Mouse (Mus musculus): ENCODE results near the gene Krtap28-10.

Krtap28-10 gene

DNA sequence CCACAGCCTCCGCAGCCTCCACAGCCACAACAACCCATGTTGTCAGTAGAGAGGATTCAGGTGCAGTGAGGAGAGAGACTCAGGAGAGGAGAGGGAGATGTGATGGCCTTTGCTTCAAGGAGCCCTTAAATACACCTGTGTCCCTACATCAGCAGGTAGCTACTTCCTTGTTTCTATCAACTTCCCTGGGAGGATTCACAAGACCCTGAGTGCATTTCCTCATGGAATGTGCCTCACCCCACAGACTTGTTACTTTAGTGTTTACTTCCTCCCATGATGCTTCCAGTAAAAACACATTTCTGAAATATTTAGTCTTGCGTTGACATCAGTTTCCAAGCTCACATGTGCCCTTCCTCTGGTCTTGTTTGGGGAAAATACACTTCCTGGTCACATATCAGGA lies at the start of gene Krtap28-10:
Gene Krtap28-10 (minus strand): TSS at position 101 of the 400 bp plus-strand sequence.
- CTCF ChIA-PET: no interaction called here
- POLR2A ChIA-PET: no interaction called here

DNA sequence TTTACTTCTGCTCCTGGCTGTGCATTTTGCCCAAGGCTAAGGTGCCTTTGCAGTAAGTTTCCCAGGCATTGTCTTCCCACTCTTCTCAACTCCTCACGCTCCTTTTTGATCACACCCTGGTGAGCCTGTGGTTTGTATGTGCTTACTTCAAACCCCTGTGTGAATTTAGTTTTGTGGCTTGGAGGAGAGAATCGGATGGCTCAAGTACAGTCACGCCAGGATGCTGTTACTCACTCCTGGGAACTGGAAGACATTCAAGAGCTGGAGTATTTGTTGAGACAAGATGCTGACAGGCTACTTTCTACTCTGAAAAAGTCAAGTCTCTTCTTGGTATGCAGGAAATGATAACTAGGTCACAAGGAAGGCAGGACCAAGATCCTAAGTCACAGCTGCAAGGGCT lies 49.0 kb upstream of the Krtap28-10 start:
- CTCF ChIA-PET: interaction anchor here in 1 of 4 experiments (0.6 kb wide), 1 partner anchor 637 kb away, joined by 3 read pairs; no protein-coding TSS in a partner anchor
- POLR2A ChIA-PET: interaction anchor here in 2 of 4 experiments (0.5 to 0.6 kb wide), 2 partner anchors 22 to 401 kb away, joined by 3 to 6 read pairs; no protein-coding TSS in a partner anchor

DNA sequence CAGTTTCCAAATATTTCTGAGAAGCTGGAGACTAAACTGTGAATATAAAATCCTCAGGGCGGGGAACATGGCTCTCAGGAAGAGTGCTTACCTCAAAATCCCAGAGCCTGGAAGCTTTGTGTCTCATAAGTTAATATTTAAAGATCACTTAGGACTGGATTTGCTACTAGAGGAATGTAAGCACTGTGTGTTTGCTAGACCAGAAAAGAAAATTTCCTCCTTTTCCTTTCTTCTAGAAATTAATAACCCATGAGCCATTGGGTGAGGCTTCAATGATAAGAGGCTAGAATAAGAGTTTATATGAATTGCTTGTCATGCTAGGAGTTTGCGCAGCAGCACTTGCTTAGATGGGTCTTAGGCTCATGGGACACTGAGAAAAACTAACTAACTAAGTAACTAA lies 42.5 kb upstream of the Krtap28-10 start:
- CTCF ChIA-PET: no interaction called here
- POLR2A ChIA-PET: no interaction called here

DNA sequence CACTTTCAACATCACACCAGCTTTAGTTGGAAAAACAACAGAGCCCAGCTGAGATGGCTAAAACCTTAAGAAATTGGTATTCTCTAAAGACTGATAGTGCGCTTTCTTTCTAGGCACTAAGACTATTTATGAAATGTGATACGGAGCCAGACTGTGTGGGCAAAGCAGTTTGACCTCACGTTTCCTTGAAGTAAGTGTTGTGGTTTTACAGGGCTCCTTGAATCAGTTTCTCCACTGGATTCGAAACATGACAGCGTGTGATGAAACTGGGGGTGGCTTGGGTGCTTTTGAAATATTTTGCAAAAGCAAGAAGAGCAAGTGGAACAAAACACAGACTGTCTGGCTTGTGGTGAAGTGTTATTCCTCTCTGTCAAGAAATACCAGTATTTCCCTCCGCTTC lies 34.7 kb upstream of the Krtap28-10 start:
- ChIA-PET POLR2A (no interaction called here), CTCF (interaction anchor here in 1 of 4 experiments (1.7 kb wide), 1 partner anchor 12 kb away, joined by 12 read pairs; no protein-coding TSS in a partner anchor)

DNA sequence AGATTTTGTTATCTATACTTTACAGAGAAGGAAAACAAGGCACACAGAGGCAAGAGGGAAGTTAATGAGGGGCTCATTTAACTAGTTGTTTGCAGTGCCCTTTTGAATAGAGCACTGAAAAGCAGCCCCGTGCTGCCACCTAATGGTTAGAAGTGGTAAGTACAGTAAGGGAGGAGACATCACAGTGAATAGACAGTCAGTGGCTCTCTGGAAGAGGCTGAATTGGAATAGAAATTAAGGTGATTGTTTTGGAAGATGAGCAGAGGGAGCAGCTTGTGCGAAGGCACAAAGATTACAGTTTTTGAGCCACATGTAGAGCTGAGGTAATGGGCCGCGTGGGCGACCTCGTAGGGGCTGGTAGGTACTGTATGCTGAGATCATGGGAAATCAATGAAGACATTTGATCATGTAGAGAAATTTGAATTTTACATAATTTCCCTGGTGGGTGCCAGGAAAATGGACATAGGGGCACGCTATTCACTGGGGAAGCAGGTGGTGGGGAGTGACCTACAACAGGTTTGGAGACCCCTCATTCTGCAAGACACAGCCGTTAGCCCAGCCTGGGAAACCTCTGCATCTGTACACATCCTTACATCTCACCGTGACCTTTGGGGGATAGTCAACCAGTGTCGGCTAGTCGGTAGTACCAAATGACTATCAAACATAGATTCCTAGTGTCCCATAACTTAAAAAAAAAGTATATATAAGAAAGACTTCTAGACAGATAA lies 34.1 kb upstream of the Krtap28-10 start:
- ChIA-PET CTCF (interaction anchor here (0.6 to 1.9 kb wide), 16 partner anchors 9 to 435 kb away, joined by 3 to 12 read pairs (median 4); partner anchors contain the start of gene A030005K14Rik (in 1 of the 4)), POLR2A (interaction anchor here in 1 of 4 experiments (0.5 kb wide), 1 partner anchor 101 kb away, joined by 10 read pairs; no protein-coding TSS in a partner anchor)

DNA sequence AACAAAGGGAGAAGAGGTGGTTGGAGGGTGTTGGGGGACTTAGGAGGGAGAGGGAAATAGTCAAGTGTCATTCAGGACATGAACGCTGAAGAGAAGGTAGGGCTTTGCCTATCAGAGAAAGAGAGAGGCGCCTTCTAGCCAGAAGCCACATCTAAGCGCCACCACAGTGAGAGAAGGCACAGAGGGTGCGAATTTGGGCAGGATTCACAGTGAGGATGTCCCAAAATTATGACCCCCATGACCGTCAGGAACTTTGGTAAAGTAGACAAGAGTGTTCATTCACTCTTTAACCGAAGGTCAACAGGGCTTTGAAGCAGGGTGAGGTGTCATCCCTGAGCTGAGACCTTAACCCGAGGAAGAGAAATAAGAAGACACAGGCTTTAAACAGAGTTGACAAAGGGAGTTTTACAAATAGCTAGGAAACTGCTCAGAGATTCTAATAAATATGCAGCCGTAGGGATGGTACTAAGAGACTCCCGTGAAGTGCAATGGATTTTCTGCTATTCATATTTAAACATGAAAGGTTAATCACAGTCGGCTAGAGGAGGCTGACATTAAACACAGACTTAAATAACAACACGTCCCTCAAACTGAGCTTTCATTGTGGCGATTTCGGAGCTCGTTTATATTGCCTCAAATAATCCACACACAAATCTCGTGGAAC lies 33.4 kb upstream of the Krtap28-10 start:
- ChIA-PET POLR2A (interaction anchor here in 1 of 4 experiments (0.5 kb wide), 1 partner anchor 102 kb away, joined by 10 read pairs; no protein-coding TSS in a partner anchor), CTCF (interaction anchor here (0.6 to 1.9 kb wide), 16 partner anchors 10 to 434 kb away, joined by 3 to 12 read pairs (median 4); partner anchors contain the start of gene A030005K14Rik (in 1 of the 4))

DNA sequence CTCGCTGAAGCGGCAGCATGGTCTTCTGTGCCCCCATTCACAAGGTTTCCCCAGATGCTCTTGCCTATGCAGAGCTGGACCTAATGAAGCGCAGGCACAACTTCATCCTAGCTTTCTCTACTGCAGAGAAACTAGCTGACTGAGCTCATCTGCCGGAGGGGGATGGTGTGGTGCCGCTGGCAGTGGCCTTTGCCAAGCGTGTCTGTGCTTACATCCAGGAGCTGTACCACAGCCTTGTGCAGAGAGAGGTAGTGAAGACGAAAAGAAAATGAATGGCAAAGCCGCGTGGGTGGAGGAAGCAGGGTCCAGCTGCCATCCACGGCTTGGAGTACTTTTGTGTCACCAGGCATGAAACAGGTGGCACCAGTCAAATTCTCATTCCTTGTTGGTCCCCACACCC lies 24.9 kb upstream of the Krtap28-10 start:
- ChIA-PET POLR2A (no interaction called here), CTCF (interaction anchor here in 1 of 4 experiments (0.8 kb wide), 1 partner anchor 275 kb away, joined by 3 read pairs; no protein-coding TSS in a partner anchor)

DNA sequence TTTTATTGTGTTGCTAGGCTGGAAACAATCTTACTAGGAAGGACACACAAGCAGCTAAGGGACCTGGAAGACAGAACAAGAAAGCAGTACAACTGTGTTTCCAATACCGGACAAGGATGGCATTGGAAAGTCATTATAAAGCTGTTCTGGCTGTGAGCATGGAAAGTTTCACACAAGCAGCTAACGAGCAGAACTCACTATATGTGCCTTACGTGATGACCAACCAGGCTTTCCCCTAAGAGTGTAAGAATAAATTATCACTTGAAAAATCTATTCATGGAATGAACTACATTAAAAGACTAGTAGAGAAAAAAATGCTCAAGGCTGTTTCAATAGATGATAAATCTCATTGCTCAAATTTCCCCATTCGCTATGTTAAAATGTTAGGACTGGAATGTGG lies 24.3 kb upstream of the Krtap28-10 start:
- POLR2A ChIA-PET: no interaction called here

DNA sequence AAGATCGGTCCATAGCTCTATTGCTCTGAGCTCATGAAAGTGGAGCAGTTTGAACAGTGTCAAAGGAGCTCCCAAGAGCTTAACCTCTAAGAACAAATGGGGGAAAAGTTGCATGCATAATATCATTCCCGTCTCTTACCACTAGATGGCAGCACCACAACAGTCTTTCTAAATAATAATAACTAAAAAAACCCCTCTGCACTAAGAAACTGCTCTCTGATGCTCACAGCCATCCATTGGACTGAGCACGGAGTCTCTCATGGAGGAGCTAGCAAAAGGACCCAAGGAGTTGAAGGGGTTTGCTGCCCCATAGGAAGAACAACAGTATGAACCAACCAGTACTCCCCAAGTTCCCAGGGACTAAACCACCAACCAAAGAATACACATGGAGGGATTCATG lies 22.6 kb upstream of the Krtap28-10 start:
- CTCF ChIA-PET: interaction anchor here in 3 of 4 experiments (0.6 to 2.4 kb wide), 25 partner anchors 9 to 630 kb away, joined by 3 to 12 read pairs (median 3); partner anchors contain the start of gene Slc19a3 (in 1 of the 3)
- POLR2A ChIA-PET: interaction anchor here in 2 of 4 experiments (0.6 to 1.1 kb wide), 3 partner anchors 28 to 338 kb away, joined by 3 read pairs; no protein-coding TSS in a partner anchor

More for the DNA sequence above, 24.3 kb upstream of the Krtap28-10 start:
- CTCF ChIA-PET: interaction anchor here in 1 of 4 experiments (2.4 kb wide), 1 partner anchor 10 kb away, joined by 12 read pairs; no protein-coding TSS in a partner anchor

DNA sequence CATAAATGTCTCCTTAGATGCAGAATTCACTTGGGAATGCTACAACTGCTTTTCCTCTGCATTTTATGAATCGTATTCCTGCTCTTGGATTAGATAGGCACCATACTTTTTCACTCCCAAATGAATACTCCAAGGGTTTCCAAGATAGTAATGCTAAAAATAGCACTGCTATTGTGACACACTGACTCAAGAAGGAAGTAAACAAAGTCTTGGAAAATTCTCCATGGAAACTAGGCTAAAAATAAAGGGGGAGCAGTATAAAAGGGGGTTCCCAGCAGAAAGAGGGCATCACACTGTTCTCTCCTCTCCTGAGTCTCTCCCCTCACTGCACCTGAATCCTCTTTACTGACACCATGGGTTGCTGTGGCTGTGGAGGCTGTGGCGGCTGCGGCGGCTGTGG lies 18.4 kb upstream of the Krtap28-10 start, which contains the start of gene Krtap28-13:
Gene Krtap28-13 (plus strand): TSS at position 288 of the 400 bp plus-strand sequence.
- ChIA-PET POLR2A (no interaction called here), CTCF (no interaction called here)

DNA sequence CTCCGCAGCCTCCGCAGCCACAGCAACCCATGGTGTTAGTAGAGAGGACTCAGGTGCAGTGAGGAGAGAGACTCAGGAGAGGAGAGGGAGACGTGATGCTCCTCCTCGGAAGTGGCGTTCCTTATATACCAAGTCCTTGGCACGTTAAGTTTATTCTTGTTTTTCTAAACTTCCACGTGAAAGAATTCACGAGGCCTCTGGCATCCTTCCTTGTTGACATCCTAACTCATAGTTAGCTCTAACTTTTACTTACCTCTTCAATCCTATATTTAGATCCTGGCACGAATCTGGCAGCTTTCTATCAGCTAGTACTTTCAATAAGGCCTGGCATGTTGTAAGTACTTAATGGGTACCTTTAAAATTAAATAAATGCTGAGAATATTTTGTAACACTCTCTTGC lies 17.0 kb upstream of the Krtap28-10 start, which contains the start of gene A030005K14Rik:
Gene A030005K14Rik (minus strand): TSS at position 101 of the 400 bp plus-strand sequence.
- POLR2A ChIA-PET: no interaction called here
- CTCF ChIA-PET: interaction anchor here in 1 of 4 experiments (1.1 kb wide), 1 partner anchor 17 kb away, joined by 3 read pairs; no protein-coding TSS in a partner anchor

DNA sequence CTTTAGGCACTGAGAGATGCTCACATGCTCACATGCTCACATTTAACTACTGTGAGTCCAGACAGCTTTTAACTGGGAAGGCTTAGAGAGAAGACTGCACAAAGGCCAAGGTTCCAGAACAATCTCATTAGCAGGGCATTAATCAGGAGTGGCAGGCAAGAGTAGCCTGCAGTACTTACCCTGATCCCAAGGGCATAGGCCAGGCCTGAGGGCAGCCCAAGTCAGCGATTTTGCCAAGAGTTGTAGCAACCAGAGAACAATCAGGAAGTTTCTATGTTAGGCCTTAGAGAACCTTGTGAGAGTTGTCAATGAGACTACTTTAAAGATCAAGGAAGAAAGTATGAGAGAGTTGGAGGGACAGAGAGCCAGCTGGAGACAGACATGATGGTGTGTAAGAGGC lies 16.2 kb upstream of the Krtap28-10 start:
- CTCF ChIA-PET: interaction anchor here in 1 of 4 experiments (1.1 kb wide), 1 partner anchor 18 kb away, joined by 3 read pairs; no protein-coding TSS in a partner anchor
- POLR2A ChIA-PET: no interaction called here

DNA sequence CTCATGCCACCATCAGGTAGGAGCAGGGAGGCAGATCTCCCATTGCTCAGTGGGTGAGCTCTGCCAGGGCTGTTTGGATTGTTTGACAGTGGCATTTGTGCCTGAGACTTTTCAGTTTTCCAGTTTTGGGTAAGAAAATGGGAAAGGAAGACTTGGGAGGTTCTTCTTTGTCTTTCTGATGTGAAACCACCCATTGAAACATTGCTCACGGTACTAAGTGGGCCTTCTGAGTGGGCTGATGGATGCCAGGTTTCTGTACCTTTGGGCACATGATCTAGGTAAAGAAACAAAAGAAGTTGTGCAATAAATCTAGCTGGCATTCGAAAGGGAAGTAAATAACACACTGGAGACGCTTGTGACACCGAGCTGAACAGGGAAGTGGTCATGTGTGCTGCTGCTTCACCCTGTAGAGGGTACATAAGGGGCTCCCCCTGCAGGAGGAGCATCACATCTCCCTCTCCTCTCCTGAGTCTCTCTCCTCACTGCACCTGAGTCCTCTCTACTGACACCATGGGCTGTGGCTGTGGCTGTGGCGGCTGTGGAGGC lies 2.7 kb upstream of the Krtap28-10 start, which contains the start of gene Gm47969:
Gene Gm47969 (plus strand): TSS at position 51 of the 546 bp plus-strand sequence.
- CTCF ChIA-PET: no interaction called here
- POLR2A ChIA-PET: interaction anchor here in 1 of 4 experiments (1.2 kb wide), 1 partner anchor 11 kb away, joined by 3 read pairs; no protein-coding TSS in a partner anchor

DNA sequence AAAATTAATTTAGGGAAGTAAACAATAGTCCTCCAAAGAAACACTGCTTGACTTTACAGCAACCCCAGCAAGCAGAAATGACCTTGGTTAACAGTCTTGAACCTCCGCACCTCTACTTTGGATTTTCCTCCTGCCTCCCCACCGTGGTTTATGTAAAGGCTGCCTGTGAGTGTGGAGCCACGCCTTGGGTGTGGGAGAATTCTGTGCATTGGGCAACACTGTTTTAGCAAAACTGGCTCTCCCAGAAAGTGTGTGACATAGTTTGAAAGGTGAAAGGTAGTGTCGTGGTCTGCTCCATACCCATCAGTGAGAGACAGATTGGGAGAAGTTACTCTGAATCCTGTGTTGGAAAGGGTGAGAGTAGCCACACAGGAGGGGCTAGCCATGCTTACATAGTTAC lies 3.2 kb downstream of the Krtap28-10 start:
- ChIA-PET CTCF (interaction anchor here in 1 of 4 experiments (1.2 kb wide), 1 partner anchor 26 kb away, joined by 3 read pairs; no protein-coding TSS in a partner anchor), POLR2A (interaction anchor here in 3 of 4 experiments (0.6 to 1.4 kb wide), 3 partner anchors 10 to 748 kb away, joined by 4 to 5 read pairs (median 4); partner anchors contain the start of gene Irs1 (in 1 of the 3))

DNA sequence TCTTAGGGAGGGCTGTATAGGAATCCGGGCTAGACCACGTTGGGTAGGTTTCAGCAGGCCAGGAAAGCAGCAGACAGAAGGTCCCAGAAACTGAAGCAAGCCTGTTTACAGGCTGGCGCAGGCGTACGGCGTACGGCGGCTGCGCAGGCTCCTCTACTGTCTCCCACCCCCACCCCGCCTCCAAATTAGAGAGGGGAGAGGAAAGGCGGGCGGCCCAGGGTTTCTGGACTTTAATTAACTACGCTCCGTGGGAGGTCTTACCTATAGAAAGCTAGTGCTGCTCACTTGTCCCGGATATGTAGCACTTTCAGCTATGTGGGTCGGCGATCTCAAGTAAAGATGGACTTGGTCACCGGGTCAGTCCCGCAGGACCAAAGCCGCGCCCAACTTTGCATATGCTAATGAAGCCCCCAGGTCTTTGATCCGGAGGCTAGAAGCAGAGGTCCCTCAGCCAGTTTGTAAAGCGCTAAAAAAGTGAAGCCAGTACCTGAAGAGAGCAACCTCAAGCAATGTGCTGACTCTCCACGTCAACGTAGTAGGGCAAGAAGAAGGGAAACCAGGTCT lies 4.1 kb downstream of the Krtap28-10 start, which contains the start of gene Slc19a3:
Gene Slc19a3 (minus strand): TSS at position 340 of the 564 bp plus-strand sequence.
- CTCF ChIA-PET: interaction anchor here in 3 of 4 experiments (0.6 to 1.2 kb wide), 3 partner anchors 27 to 604 kb away, joined by 3 read pairs; no protein-coding TSS in a partner anchor

DNA sequence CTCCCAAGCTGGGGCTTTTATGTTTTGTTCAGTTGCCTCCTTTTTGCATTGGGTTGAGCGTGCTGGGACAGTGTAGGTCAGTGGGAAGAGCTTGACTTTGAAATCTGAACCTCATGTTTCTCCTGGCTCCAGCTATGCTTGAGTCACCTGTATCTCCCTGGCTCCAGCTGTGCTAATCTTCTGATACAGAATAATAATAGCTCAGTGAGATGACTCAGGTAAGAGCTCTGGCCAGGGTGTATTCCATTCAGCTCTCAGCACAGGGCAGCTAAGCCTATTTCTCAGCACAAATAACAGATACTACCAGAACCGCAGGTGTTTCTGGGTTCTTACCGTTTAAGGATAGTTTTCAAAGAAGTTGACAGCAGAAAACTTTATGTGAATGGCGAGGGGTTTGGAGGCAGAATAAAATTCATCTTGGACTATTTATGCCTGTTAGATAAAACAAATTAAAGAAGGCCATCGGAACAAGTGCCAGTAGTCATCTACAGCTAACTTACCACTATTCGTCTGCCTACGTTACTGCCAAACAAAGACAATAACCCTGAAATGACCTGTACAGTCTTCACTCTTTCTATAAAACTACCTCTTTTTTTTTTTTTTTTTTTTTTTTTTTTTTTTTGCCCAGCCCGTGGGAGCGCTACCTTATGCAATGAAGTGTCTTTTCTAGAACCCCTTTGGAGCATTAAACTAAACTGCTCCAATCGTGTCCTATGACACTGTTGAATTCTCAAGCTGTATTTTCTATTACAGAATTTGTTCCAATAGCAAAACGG lies 5.2 kb downstream of the Krtap28-10 start:
- POLR2A ChIA-PET: interaction anchor here in 2 of 4 experiments (0.6 to 1.3 kb wide), 4 partner anchors 13 to 678 kb away, joined by 3 to 5 read pairs (median 3); no protein-coding TSS in a partner anchor
- CTCF ChIA-PET: no interaction called here

More for the DNA sequence above, 4.1 kb downstream of the Krtap28-10 start, which contains the start of gene Slc19a3:
- POLR2A ChIA-PET: interaction anchor here in 3 of 4 experiments (0.6 to 1.4 kb wide), 7 partner anchors 10 to 747 kb away, joined by 3 to 4 read pairs (median 3); partner anchors contain the start of gene Irs1 (in 1 of the 3)

DNA sequence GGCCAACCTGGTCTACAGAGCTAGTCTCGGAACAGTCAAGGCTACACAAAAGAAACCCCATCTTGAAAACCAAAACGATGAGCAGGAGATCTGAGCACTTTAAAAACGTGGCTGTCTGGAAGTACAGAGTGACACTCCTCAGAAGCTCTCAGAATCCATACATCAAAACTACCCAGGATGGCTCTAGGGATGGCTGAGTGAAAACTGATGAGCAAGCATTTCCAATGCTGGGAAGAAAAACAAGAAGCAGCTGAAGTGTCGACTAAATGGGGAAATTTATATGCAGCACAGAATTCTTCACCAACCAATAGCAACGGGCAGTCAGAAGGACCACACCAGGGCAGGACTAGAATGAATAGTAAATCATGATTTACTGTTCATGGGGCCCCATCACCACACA lies 7.8 kb downstream of the Krtap28-10 start:
- CTCF ChIA-PET: interaction anchor here in 1 of 4 experiments (1.0 kb wide), 1 partner anchor 31 kb away, joined by 4 read pairs; no protein-coding TSS in a partner anchor
- POLR2A ChIA-PET: interaction anchor here in 2 of 4 experiments (1.4 to 1.5 kb wide), 2 partner anchors 10 to 14 kb away, joined by 3 to 4 read pairs; partner anchors contain the start of gene Gm47969 (in 1 of the 2)

Measured in embryonic stem cell, embryonic (primary cell).